Mouse (Mus musculus): ENCODE data around the gene Ccdc88b. TPM values are rescaled to one million over a fixed set of nuclear protein-coding genes. Genes with fewer than 3 reads are reported as not detected.

Gene Ccdc88b
- polyA plus RNA-seq, 1 experiment = 0.25 TPM

GRCm38 (mm10) chr19:6820538-6821195 is 37.3 kb downstream of the Ccdc88b start:
- TF ChIP-seq TAL1 (IDR thresholded peaks at IDR 0.05; ENCODE audit: low read length) = no peak
- TF ChIP-seq GATA1 (IDR thresholded peaks at IDR 0.05; ENCODE audit: low read length) = no peak
- Histone ChIP-seq H3K36me3 (ENCODE audit: control insufficient read depth) (no peaks in the 10 kb centered on the region), H3K4me1 (ENCODE audit: control insufficient read depth) (peaks cover 3% of the 10 kb centered on the region; the same call in 1 of the 2 replicates), H3K9me3 (ENCODE audit: control insufficient read depth, low read length) (no peaks in the 10 kb centered on the region), H3K27me3 (ENCODE audit: control insufficient read depth) (no peaks in the 10 kb centered on the region), H3K4me3 (replicated peaks) (no peak overlapping the region)

GRCm38 (mm10) chr19:6819143-6819827 is 38.7 kb downstream of the Ccdc88b start:
- no peak for TF ChIP-seq TAL1 (IDR thresholded peaks at IDR 0.05; ENCODE audit: low read length)
- TF ChIP-seq GATA1 (IDR thresholded peaks at IDR 0.05; ENCODE audit: low read length) = no peak
- H3K9me3 ChIP-seq (ENCODE audit: control insufficient read depth, low read length) = peaks cover 2% of the 10 kb centered on the region; the same call in 1 of the 2 replicates
- H3K4me1 ChIP-seq (ENCODE audit: control insufficient read depth) = peaks cover 3% of the 10 kb centered on the region; the same call in 1 of the 2 replicates
- no peaks in the 10 kb centered on the region for H3K36me3 ChIP-seq (ENCODE audit: control insufficient read depth)
- H3K4me3 ChIP-seq (replicated peaks) = no peak overlapping the region
- H3K27me3 ChIP-seq (ENCODE audit: control insufficient read depth) = no peaks in the 10 kb centered on the region

- Histone ChIP-seq H3K36me3 (ENCODE audit: control insufficient read depth) (no peaks in the 10 kb centered on the region), H3K4me3 (replicated peaks) (no peak overlapping the region), H3K27me3 (ENCODE audit: control insufficient read depth) (no peaks in the 10 kb centered on the region), H3K9me3 (ENCODE audit: control insufficient read depth, low read length) (peaks cover 2% of the 10 kb centered on the region; the same call in 1 of the 2 replicates), H3K4me1 (ENCODE audit: control insufficient read depth) (peaks cover 3% of the 10 kb centered on the region; the same call in 1 of the 2 replicates)
- TF ChIP-seq TAL1 (IDR thresholded peaks at IDR 0.05; ENCODE audit: low read length) = no peak
- no peak for TF ChIP-seq GATA1 (IDR thresholded peaks at IDR 0.05; ENCODE audit: low read length)
Measured at GRCm38 (mm10) chr19:6814958-6815357, 43.1 kb downstream of the Ccdc88b start.

- no peak for TF ChIP-seq GATA1 (IDR thresholded peaks at IDR 0.05; ENCODE audit: low read length)
- TF ChIP-seq TAL1 (IDR thresholded peaks at IDR 0.05; ENCODE audit: low read length) = no peak
- peaks cover 3% of the 10 kb centered on the region; the same call in 1 of the 2 replicates for H3K4me1 ChIP-seq (ENCODE audit: control insufficient read depth)
- no peaks in the 10 kb centered on the region for H3K27me3 ChIP-seq (ENCODE audit: control insufficient read depth)
- H3K4me3 ChIP-seq (replicated peaks) = no peak overlapping the region
- peaks cover 2% of the 10 kb centered on the region; the same call in 1 of the 2 replicates for H3K9me3 ChIP-seq (ENCODE audit: control insufficient read depth, low read length)
- H3K36me3 ChIP-seq (ENCODE audit: control insufficient read depth) = no peaks in the 10 kb centered on the region
Measured at GRCm38 (mm10) chr19:6814366-6814765, 43.6 kb downstream of the Ccdc88b start.

Other genes starting within 250 kb of the Ccdc88b start
- gene Rps6ka4, start 17.6 kb downstream of the Ccdc88b start, polyA plus RNA-seq (2012) = 0.39 and 0.46 TPM in 2 replicates
- gene Trmt112, start 51.5 kb upstream of the Ccdc88b start, polyA plus RNA-seq (2012) = 7.6 and 8.3 TPM in 2 replicates
- gene Prdx5, start 51.9 kb upstream of the Ccdc88b start, polyA plus RNA-seq (2012) = 3.8 and 4.5 TPM in 2 replicates
- 0.51 and 0.55 TPM in 2 replicates for gene Esrra, start 63.6 kb upstream of the Ccdc88b start, polyA plus RNA-seq (2012)
- gene Catsperz, start 67.2 kb upstream of the Ccdc88b start, polyA plus RNA-seq (2012) = not detected in 2 replicates
- gene Kcnk4, start 76.3 kb upstream of the Ccdc88b start, polyA plus RNA-seq (2012) = not detected in 2 replicates
- 4.3 and 6.1 TPM in 2 replicates for gene Bad, start 83.7 kb upstream of the Ccdc88b start, polyA plus RNA-seq (2012)
- 1.5 and 2.0 TPM in 2 replicates for gene Gpr137, start 84.3 kb upstream of the Ccdc88b start, polyA plus RNA-seq (2012)
- 15.6 and 17.4 TPM in 2 replicates for gene Ppp1r14b, start 116.8 kb upstream of the Ccdc88b start, polyA plus RNA-seq (2012)
- 0.12 and 0.22 TPM in 2 replicates for gene Plcb3, start 118.3 kb upstream of the Ccdc88b start, polyA plus RNA-seq (2012)
- gene Fkbp2, start 122.3 kb upstream of the Ccdc88b start, polyA plus RNA-seq (2012) = 24.5 and 29.1 TPM in 2 replicates
- 2.3 and 2.7 TPM in 2 replicates for gene Vegfb, start 129.4 kb upstream of the Ccdc88b start, polyA plus RNA-seq (2012)
- 3.8 and 5.5 TPM in 2 replicates for gene Dnajc4, start 134.4 kb upstream of the Ccdc88b start, polyA plus RNA-seq (2012)
- 1.1 and 1.8 TPM in 2 replicates for gene Nudt22, start 137.9 kb upstream of the Ccdc88b start, polyA plus RNA-seq (2012)
- 0.10 and 0.16 TPM in 2 replicates for gene Trpt1, start 137.9 kb upstream of the Ccdc88b start, polyA plus RNA-seq (2012)
- gene Fermt3, start 161.3 kb upstream of the Ccdc88b start, polyA plus RNA-seq (2012) = 48.3 and 49.3 TPM in 2 replicates
- 9.2 and 15.0 TPM in 2 replicates for gene Stip1, start 181.8 kb upstream of the Ccdc88b start, polyA plus RNA-seq (2012)
- gene Macrod1, start 198.6 kb upstream of the Ccdc88b start, polyA plus RNA-seq (2012) = 1.3 and 2.0 TPM in 2 replicates
- 0.01 TPM in 1 of 2 replicates, not detected in the other for gene Flrt1, start 247.5 kb upstream of the Ccdc88b start, polyA plus RNA-seq (2012)